Mouse (Mus musculus) embryonic facial prominence, embryonic 12.5 days (tissue): Measurements from ENCODE around the gene Fitm1. TPM values are rescaled to one million over a fixed set of nuclear protein-coding genes. Genes with fewer than 3 reads are reported as not detected.
A peak's percentile ranks its signal among the peaks of the same experiment; 100 is the strongest.

Source experiments
- ATAC-seq: fragments of 200-750 bp; cut with Nextera tagmentation; 2 replicates; pipeline ENCODE4 v1.8.0; 2017; ENCODE audit not compliant: insufficient number of reproducible peaks, insufficient read depth, low FRiP score, low TSS enrichment
- H3K27ac ChIP-seq: fragments of 300-500 bp; sonication (generic); 2 replicates; pipeline ENCODE4 v1.5.1; 2016; ENCODE audit warnings: mild to moderate bottlenecking
- H3K27me3 ChIP-seq: fragments of 300-500 bp; sonication (generic); 2 replicates; pipeline ENCODE4 v1.6.1; 2016; ENCODE audit warnings: mild to moderate bottlenecking, moderate library complexity
- H3K36me3 ChIP-seq: fragments of 300-500 bp; sonication (generic); 2 replicates; pipeline ENCODE4 v1.6.1; 2016; ENCODE audit warnings: mild to moderate bottlenecking
- H3K4me1 ChIP-seq: fragments of 300-500 bp; sonication (generic); 2 replicates; pipeline ENCODE4 v1.6.1; 2016
- H3K4me2 ChIP-seq: fragments of 300-500 bp; sonication (generic); replicated peaks from 2 replicates; pipeline ENCODE4 v1.6.1; 2016; ENCODE audit warnings: mild to moderate bottlenecking, moderate library complexity
- H3K4me3 ChIP-seq: fragments of 300-500 bp; sonication (generic); 2 replicates; pipeline ENCODE4 v1.5.1; 2016; ENCODE audit warnings: mild to moderate bottlenecking
- H3K9ac ChIP-seq: fragments of 300-500 bp; sonication (generic); 2 replicates; pipeline ENCODE4 v1.6.1; 2016; ENCODE audit warnings: mild to moderate bottlenecking, moderate library complexity
- H3K9me3 ChIP-seq: fragments of 300-500 bp; sonication (generic); 2 replicates; pipeline ENCODE4 v1.6.1; 2016; ENCODE audit warnings: mild to moderate bottlenecking, moderate library complexity
- WGBS: fragments of 180-500 bp; shearing (Covaris S2); methylation state at CpG from one replicate; pipeline ENCODE4 v1.1.7; 2016; 5-methylcytosine and 5-hydroxymethylcytosine counted together
- polyA plus RNA-seq: library from polyadenylated mRNA; unstranded; fragments of >200 nt; fragmentation: Nextera tagmentation; extraction: Ambion mirVana; gene quantifications from 2 replicates; pipeline ENCODE4 v1.2.1, GENCODE M21; 2016

Gene Fitm1
- polyA plus RNA-seq, 1 experiment from 2014 or later, result 9.1 TPM

DNA sequence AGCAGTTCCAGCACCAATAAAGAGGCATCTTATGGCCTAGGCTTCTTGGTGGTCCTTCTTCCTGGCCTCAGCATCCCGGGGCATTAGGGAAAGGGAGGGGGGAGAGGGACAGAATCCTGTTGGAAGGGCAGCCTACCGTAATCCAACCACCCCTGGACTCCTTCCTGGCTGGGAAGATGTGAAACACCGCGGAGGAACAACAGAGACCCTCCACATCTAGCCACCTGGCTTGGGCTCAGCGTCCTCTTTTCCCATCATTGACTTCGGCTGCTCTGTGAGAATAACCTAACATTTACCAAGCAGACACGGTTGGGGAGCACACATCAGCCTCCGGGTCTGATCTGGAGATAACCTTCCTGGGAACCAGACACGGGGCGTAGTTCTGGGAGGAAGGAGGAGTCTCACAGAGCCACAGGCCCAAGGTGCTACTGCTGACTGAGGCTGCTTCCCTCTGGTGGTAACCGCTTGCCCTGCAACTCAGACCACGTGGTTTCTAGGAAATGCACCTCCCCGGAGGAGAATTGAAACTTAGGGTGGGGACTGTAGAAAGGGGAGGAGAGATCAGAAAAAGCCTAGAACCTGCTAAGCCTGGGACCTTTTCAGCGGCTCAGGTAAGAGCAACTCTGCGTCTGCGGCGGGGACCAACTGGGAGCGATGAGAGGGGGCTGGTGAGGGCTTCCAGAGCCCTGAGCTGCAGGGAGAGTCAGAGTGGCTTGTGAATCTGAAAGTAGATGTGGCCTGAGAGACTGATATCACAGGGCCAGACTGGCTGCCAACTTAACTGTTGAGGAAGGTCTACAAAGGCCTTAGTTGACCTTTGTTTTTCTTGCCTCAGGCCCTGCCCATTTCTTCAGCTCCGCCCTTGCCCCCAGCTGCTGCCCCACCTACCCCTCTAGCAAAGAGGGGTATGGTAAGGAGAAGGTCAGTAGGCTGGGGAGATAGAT, 28.5 kb downstream of the Fitm1 start:
- H3K4me2 ChIP-seq, result peak overlapping the region; percentile 50
- no peaks in the 10 kb centered on the region for H3K27me3 ChIP-seq
- WGBS, result 13% methylated on average over 19 of the region's 19 CpGs
- peak overlapping the region; percentile 70 for H3K27ac ChIP-seq
- ATAC-seq, result peak; percentile 80
- peaks cover 75% of the 10 kb centered on the region for H3K36me3 ChIP-seq
- no peaks in the 10 kb centered on the region for H3K9me3 ChIP-seq
- H3K4me3 ChIP-seq, result peak overlapping the region; percentile 30
- H3K9ac ChIP-seq, result peak overlapping the region; percentile 17; the same call in 1 of the 2 replicates
- peaks cover 11% of the 10 kb centered on the region; the same call in 1 of the 2 replicates for H3K4me1 ChIP-seq

DNA sequence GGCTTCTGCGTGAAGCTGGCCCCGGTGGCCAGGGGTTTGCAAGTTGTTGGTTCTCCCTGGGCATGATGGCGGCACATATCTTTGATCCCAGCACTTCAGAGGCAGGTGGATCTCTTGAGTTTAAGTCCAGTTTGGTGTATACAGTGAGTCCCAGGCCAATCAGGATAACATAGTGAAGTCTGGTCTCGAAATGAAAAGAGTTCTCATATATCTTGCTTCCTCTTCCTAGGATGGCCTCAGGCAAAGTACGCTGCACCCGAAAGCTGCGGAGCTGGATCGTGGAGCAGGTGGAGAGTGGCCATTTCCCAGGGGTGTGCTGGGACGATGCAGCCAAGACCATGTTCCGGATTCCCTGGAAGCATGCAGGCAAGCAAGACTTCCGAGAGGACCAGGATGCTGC, 29.4 kb downstream of the Fitm1 start:
- Histone ChIP-seq H3K4me3 (no peak overlapping the region), H3K9me3 (no peaks in the 10 kb centered on the region), H3K4me1 (peaks cover 11% of the 10 kb centered on the region; the same call in 1 of the 2 replicates), H3K27ac (no peak overlapping the region), H3K4me2 (no peak overlapping the region; the same call in 1 of the 2 replicates), H3K36me3 (peaks cover 74% of the 10 kb centered on the region), H3K9ac (no peak overlapping the region), H3K27me3 (no peaks in the 10 kb centered on the region)
- no peak for ATAC-seq
- WGBS, result 86% methylated on average over 11 of the region's 11 CpGs

DNA sequence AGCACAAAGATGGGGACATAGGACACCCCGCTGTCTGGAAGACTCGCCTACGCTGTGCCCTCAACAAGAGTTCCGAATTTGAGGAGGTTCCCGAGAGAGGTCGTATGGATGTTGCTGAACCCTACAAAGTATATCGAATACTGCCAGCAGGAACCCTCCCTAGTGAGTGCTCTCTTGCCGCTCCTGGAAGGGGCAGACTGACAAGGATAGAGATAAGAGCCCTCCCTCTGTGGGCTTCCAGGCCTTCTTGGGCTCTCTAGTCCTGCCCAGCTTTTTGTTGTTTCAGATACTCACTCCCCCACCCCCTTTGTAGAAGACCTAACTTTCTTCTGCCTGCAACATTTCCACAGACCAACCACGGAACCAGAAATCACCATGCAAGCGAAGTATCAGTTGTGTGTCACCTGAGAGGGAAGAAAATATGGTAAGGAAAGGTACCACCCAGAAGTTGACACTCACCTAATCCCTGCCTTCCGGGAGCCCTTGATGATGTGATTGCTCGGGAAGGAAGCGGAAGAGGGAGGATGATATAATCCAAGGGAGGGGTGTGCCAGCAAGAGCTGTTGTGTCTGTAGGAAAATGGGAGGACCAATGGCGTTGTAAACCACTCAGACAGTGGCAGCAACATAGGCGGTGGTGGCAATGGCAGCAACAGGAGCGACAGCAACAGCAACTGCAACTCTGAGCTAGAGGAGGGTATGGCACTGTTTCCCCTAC, 30.5 kb downstream of the Fitm1 start:
- no peak for ATAC-seq
- no peaks in the 10 kb centered on the region for H3K9me3 ChIP-seq

DNA sequence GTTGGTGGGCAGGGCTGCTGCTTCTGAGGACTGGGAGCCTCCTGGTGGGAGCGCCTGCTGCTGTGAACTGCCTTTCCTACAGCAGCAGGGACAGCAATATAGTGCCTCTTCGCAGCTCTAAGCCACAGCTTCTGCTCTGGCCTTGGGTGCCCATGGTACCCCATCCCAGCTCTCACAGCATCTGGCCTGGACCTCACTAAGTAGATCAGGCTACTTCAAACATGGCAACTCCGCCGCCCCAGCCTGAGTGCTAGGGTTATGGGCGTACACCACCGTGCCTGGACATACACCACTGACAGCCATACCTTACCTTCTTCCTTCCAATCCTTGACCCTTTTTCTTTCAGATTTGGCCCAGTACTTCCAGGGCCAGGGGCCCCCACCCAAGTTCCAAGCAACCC, 32.9 kb downstream of the Fitm1 start:
- H3K27ac ChIP-seq, result no peak overlapping the region
- ATAC-seq, result no peak
- H3K36me3 ChIP-seq, result peaks cover 39% of the 10 kb centered on the region

More for the DNA sequence above, 30.5 kb downstream of the Fitm1 start:
- Histone ChIP-seq H3K27ac (no peak overlapping the region), H3K4me3 (no peak overlapping the region), H3K4me2 (no peak overlapping the region), H3K36me3 (peaks cover 63% of the 10 kb centered on the region), H3K9ac (no peak overlapping the region), H3K4me1 (peaks cover 11% of the 10 kb centered on the region; the same call in 1 of the 2 replicates), H3K27me3 (no peaks in the 10 kb centered on the region)
- WGBS, result 90% methylated on average over 16 of the region's 16 CpGs

DNA sequence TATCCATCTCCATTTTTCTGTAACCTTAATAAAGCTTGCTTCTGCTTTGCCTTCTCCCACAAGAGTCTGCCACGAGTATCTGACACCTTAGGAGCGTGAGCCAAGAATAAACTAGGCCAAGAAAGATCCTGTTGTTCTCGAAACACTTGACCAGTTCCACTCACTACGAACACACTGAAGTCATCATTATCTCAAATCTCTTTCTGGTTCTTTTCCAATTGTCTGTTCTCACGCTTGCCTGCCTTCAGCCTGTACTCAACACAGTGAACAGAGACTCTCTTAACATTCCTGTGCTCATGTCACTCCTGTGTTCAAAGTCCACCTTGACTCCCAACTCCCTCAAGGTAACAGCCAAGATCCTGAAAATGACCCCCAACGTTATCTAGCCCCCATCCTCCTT, 37.9 kb downstream of the Fitm1 start:
- Histone ChIP-seq H3K4me3 (no peak overlapping the region), H3K36me3 (peaks cover 13% of the 10 kb centered on the region)

More for the DNA sequence above, 32.9 kb downstream of the Fitm1 start:
- H3K9me3 ChIP-seq, result no peaks in the 10 kb centered on the region
- no peak overlapping the region for H3K9ac ChIP-seq
- no peak overlapping the region for H3K4me2 ChIP-seq
- H3K27me3 ChIP-seq, result no peaks in the 10 kb centered on the region
- 97% methylated on average over 6 of the region's 6 CpGs for WGBS
- H3K4me3 ChIP-seq, result no peak overlapping the region
- peaks cover 10% of the 10 kb centered on the region; the same call in 1 of the 2 replicates for H3K4me1 ChIP-seq

DNA sequence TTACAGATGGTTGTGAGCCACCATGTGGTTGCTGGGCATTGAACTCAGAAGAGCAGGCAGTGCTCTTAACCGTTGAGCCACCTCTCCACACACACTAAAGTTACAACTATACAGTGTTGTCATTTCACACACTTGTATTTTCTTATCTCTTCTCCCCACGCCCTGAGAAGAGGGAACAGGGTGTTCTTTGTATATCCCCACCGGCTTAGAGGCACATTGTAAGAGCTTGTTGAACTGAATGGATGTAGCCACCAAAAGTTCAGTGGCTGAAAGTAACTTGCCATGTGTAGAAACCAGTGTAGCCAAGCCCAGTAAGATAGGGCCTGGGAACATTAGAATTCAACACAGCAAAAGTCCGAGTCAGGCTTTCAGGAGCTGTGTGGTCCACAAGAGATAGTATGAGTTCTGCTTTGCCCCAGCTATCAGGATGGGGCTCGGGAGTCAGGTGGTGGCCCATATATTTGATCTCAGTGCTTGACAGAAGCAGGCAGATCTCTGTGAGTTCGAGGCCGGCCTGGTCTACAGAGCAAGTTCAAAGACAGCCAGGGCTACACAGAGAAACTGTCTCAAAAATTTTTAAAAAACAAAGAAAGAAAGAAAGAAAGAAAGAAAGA, 39.3 kb downstream of the Fitm1 start:
- H3K9me3 ChIP-seq, result no peaks in the 10 kb centered on the region
- no peak overlapping the region for H3K4me3 ChIP-seq
- 79% methylated on average over 7 of the region's 7 CpGs for WGBS
- H3K27ac ChIP-seq, result no peak overlapping the region
- ATAC-seq, result no peak
- no peaks in the 10 kb centered on the region for H3K27me3 ChIP-seq
- H3K4me1 ChIP-seq, result no peaks in the 10 kb centered on the region
- H3K9ac ChIP-seq, result no peak overlapping the region
- no peak overlapping the region for H3K4me2 ChIP-seq
- H3K36me3 ChIP-seq, result no peaks in the 10 kb centered on the region

More for the DNA sequence above, 37.9 kb downstream of the Fitm1 start:
- no peak for ATAC-seq
- Histone ChIP-seq H3K27ac (no peak overlapping the region), H3K9ac (no peak overlapping the region), H3K4me1 (no peaks in the 10 kb centered on the region), H3K9me3 (no peaks in the 10 kb centered on the region), H3K4me2 (no peak overlapping the region), H3K27me3 (no peaks in the 10 kb centered on the region)
- WGBS, result 71% methylated on average over 6 of the region's 6 CpGs

DNA sequence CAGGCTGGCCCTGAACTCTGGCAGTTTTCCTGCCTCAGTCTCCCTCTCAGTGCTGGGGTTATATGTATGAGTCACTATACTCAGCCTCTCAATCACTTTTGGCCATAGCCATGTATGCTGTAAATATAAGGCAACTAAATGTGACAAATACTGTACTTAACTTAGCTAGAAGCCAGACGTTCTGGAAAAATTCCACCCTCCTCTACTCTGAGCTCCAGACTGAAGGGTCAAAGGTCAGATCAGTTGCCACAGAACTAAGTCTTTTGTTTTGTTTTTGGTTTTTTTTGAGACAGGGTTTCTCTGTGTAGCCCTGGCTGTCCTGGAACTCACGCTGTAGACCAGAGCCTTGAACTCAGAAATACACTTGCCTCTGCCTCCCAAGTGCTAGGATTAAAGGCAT, 40.5 kb downstream of the Fitm1 start:
- no peak overlapping the region for H3K27ac ChIP-seq
- no peaks in the 10 kb centered on the region for H3K36me3 ChIP-seq
- no peak overlapping the region for H3K4me3 ChIP-seq
- H3K27me3 ChIP-seq, result no peaks in the 10 kb centered on the region
- H3K4me1 ChIP-seq, result no peaks in the 10 kb centered on the region
- no peak overlapping the region for H3K9ac ChIP-seq
- WGBS, result 24% methylated on average over 2 of the region's 2 CpGs
- no peak overlapping the region for H3K4me2 ChIP-seq
- ATAC-seq, result no peak
- no peaks in the 10 kb centered on the region for H3K9me3 ChIP-seq

DNA sequence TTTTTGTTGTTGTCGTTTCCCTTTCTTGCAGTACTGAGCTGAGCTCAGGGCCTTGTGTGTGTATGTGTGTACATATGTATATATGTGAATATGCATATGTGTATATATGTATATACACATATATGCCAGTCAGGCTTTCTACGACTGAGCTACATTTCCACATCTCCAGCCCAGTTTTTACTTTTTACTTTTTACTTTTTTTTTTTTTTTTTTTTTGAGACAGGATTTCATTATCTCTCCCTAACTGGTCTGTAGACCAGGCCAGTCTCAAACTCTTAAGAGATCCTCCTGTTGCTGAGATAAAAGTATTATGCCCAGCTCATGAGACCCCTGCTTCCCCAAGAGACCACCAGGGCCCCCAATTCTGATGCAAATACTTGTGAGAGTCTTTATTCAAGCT, 41.4 kb downstream of the Fitm1 start:
- Histone ChIP-seq H3K36me3 (no peaks in the 10 kb centered on the region), H3K4me3 (no peak overlapping the region), H3K9ac (no peak overlapping the region), H3K27ac (no peak overlapping the region), H3K27me3 (no peaks in the 10 kb centered on the region), H3K9me3 (no peaks in the 10 kb centered on the region), H3K4me1 (no peaks in the 10 kb centered on the region), H3K4me2 (no peak overlapping the region)
- ATAC-seq, result no peak
- 90% methylated on average over 2 of the region's 2 CpGs for WGBS

DNA sequence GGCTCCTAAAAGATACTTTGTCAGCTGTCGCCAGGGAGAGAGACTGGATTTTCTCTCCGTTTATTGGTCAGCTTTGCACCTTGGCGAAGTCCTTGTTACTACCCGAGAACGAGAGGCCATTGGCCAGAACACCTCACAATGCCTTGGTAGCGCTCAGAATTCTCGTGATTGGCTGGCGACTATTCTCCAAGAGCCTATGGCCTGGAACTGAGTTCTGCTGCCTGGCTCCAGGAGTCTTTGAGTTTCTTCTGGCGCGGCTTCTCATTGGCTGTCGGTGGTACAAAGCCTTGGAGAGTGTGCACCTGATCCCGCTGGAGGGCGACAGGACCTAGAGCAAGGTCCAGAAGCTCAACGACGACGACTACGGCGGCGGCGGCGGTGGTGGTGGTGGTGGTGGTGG, 42.4 kb downstream of the Fitm1 start, which contains the start of gene Rec8:
Rec8 (plus strand) TSS at position 216 of the 400 bp plus-strand sequence.
- Histone ChIP-seq H3K4me1 (no peaks in the 10 kb centered on the region), H3K4me2 (peak within 1 kb of the TSS; percentile 35), H3K27me3 (no peaks in the 10 kb centered on the region), H3K9ac (no peak within 1 kb of the TSS), H3K4me3 (peak within 1 kb of the TSS; percentile 18), H3K36me3 (no peaks in the 10 kb centered on the region), H3K27ac (no peak within 1 kb of the TSS), H3K9me3 (no peaks in the 10 kb centered on the region)
- peak; percentile 43; the same call in 1 of the 2 replicates for ATAC-seq
- 18% methylated on average over 21 of the region's 21 CpGs for WGBS

DNA sequence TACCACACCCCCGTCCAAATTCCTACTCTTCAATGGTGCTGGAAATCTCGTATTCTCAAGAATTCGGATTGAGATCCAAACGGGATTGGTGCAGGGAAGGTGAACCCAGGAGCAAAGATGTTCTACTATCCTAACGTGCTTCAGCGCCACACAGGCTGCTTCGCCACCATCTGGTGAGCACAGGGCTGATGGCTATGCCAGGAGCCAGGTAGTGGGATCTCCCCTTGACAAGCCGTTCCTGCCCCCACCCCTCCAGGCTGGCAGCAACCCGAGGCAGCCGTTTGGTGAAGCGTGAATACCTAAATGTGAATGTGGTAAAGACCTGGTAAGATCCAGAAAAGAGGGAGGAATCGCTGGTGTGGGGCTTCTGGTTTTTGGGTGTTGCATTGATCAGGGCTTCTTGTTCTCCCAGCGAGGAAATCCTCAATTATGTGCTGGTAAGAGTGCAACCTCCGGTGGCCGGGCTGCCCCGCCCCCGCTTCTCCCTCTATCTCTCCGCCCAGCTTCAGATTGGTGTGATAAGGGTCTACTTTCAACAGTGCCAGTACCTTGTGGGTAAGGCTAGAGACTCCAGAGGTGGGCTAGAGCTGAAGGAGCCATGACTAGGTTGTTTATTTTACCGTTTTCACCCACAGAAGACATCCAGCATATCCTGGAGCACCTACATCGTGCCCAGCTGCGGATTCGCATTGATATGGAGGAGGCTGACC, 43.2 kb downstream of the Fitm1 start:
- Histone ChIP-seq H3K9ac (no peak overlapping the region), H3K4me3 (peak overlapping the region; percentile 18), H3K27me3 (no peaks in the 10 kb centered on the region), H3K4me1 (no peaks in the 10 kb centered on the region), H3K9me3 (no peaks in the 10 kb centered on the region), H3K27ac (no peak overlapping the region), H3K36me3 (no peaks in the 10 kb centered on the region), H3K4me2 (peak overlapping the region; percentile 35)
- 41% methylated on average over 22 of the region's 22 CpGs for WGBS
- no peak for ATAC-seq
